Mouse (Mus musculus): Measurements from ENCODE around the gene Cir1. TPM values are rescaled to one million over a fixed set of nuclear protein-coding genes. Genes with fewer than 3 reads are reported as not detected.
A peak's percentile ranks its signal among the peaks of the same experiment; 100 is the strongest.

Cir1 gene
- polyA plus RNA-seq, 1 experiment from 2014 or later, result 23.4 TPM

- DNase-seq (ENCODE audit: low spot score) (no peak), ATAC-seq (no peak)
- 90% methylated on average over 9 of the region's 9 CpGs for WGBS
- Histone ChIP-seq H3K27ac (ENCODE audit: low read depth, low read length) (no peak overlapping the region), H3K9ac (ENCODE audit: low read length) (no peak overlapping the region), H3K4me1 (ENCODE audit: control insufficient read depth, insufficient read depth, low read length) (no peaks in the 10 kb centered on the region; the same call in 1 of the 2 replicates), H3K36me3 (ENCODE audit: control insufficient read depth, insufficient read depth, low read length) (no peaks in the 10 kb centered on the region), H3K4me3 (ENCODE audit: low read depth, low read length) (no peak overlapping the region), H3K27me3 (replicated peaks; ENCODE audit: control insufficient read depth, insufficient read depth, low read length) (no peaks in the 10 kb centered on the region), H3K4me2 (ENCODE audit: low read length) (no peak overlapping the region), H3K9me3 (replicated peaks; ENCODE audit: control insufficient read depth, low read length) (no peaks in the 10 kb centered on the region)
Observed at GRCm38 (mm10) chr2:73317426-73317825, 4.9 kb upstream of the Cir1 start.

- Histone ChIP-seq H3K4me3 (ENCODE audit: low read depth, low read length) (no peak overlapping the region), H3K9ac (ENCODE audit: low read length) (no peak overlapping the region), H3K36me3 (ENCODE audit: control insufficient read depth, insufficient read depth, low read length) (peaks cover 10% of the 10 kb centered on the region; the same call in 1 of the 2 replicates), H3K27me3 (replicated peaks; ENCODE audit: control insufficient read depth, insufficient read depth, low read length) (no peaks in the 10 kb centered on the region), H3K4me2 (ENCODE audit: low read length) (no peak overlapping the region), H3K9me3 (replicated peaks; ENCODE audit: control insufficient read depth, low read length) (no peaks in the 10 kb centered on the region), H3K4me1 (ENCODE audit: control insufficient read depth, insufficient read depth, low read length) (peaks cover 9% of the 10 kb centered on the region; the same call in 1 of the 2 replicates), H3K27ac (ENCODE audit: low read depth, low read length) (no peak overlapping the region)
- DNase-seq (ENCODE audit: low spot score), result no peak
- no peak for ATAC-seq
- WGBS, result 96% methylated on average over 3 of the region's 3 CpGs
Observed at GRCm38 (mm10) chr2:73314311-73314710, 1.8 kb upstream of the Cir1 start.

GRCm38 (mm10) chr2:73313117-73313501 is 608 bp upstream of the Cir1 start:
- H3K4me3 ChIP-seq (ENCODE audit: low read depth, low read length), result peak overlapping the region; percentile 76
- H3K9ac ChIP-seq (ENCODE audit: low read length), result peak overlapping the region; percentile 68
- 47% methylated on average over 14 of the region's 14 CpGs for WGBS
- H3K4me1 ChIP-seq (ENCODE audit: control insufficient read depth, insufficient read depth, low read length), result peaks cover 9% of the 10 kb centered on the region; the same call in 1 of the 2 replicates
- DNase-seq (ENCODE audit: low spot score) (peak; percentile 32), ATAC-seq (peak; percentile 54)
- H3K9me3 ChIP-seq (replicated peaks; ENCODE audit: control insufficient read depth, low read length), result no peaks in the 10 kb centered on the region
- no peak overlapping the region for H3K27ac ChIP-seq (ENCODE audit: low read depth, low read length)
- no peaks in the 10 kb centered on the region for H3K27me3 ChIP-seq (replicated peaks; ENCODE audit: control insufficient read depth, insufficient read depth, low read length)
- H3K36me3 ChIP-seq (ENCODE audit: control insufficient read depth, insufficient read depth, low read length), result peaks cover 13% of the 10 kb centered on the region; the same call in 1 of the 2 replicates
- H3K4me2 ChIP-seq (ENCODE audit: low read length), result peak overlapping the region; percentile 89

- Histone ChIP-seq H3K9me3 (replicated peaks; ENCODE audit: control insufficient read depth, low read length) (no peaks in the 10 kb centered on the region), H3K4me2 (ENCODE audit: low read length) (no peak overlapping the region), H3K27ac (ENCODE audit: low read depth, low read length) (no peak overlapping the region), H3K4me3 (ENCODE audit: low read depth, low read length) (no peak overlapping the region), H3K4me1 (ENCODE audit: control insufficient read depth, insufficient read depth, low read length) (no peaks in the 10 kb centered on the region), H3K36me3 (ENCODE audit: control insufficient read depth, insufficient read depth, low read length) (peaks cover 67% of the 10 kb centered on the region), H3K9ac (ENCODE audit: low read length) (no peak overlapping the region), H3K27me3 (replicated peaks; ENCODE audit: control insufficient read depth, insufficient read depth, low read length) (no peaks in the 10 kb centered on the region)
- 91% methylated on average over 7 of the region's 7 CpGs for WGBS
- ATAC-seq (no peak), DNase-seq (ENCODE audit: low spot score) (no peak)
Observed at GRCm38 (mm10) chr2:73306006-73306405, 6.5 kb downstream of the Cir1 start.

GRCm38 (mm10) chr2:73304506-73304905 is 8.0 kb downstream of the Cir1 start:
- H3K4me2 ChIP-seq (ENCODE audit: low read length), result no peak overlapping the region
- H3K36me3 ChIP-seq (ENCODE audit: control insufficient read depth, insufficient read depth, low read length), result peaks cover 64% of the 10 kb centered on the region
- no peaks in the 10 kb centered on the region for H3K9me3 ChIP-seq (replicated peaks; ENCODE audit: control insufficient read depth, low read length)
- no peaks in the 10 kb centered on the region for H3K27me3 ChIP-seq (replicated peaks; ENCODE audit: control insufficient read depth, insufficient read depth, low read length)
- ATAC-seq (no peak), DNase-seq (ENCODE audit: low spot score) (no peak)
- H3K4me3 ChIP-seq (ENCODE audit: low read depth, low read length), result no peak overlapping the region
- H3K27ac ChIP-seq (ENCODE audit: low read depth, low read length), result no peak overlapping the region
- H3K9ac ChIP-seq (ENCODE audit: low read length), result no peak overlapping the region
- 90% methylated on average over 5 of the region's 5 CpGs for WGBS
- no peaks in the 10 kb centered on the region for H3K4me1 ChIP-seq (ENCODE audit: control insufficient read depth, insufficient read depth, low read length)

GRCm38 (mm10) chr2:73302722-73303121 is 9.8 kb downstream of the Cir1 start:
- Histone ChIP-seq H3K36me3 (ENCODE audit: control insufficient read depth, insufficient read depth, low read length) (peaks cover 57% of the 10 kb centered on the region), H3K27ac (ENCODE audit: low read depth, low read length) (no peak overlapping the region), H3K9me3 (replicated peaks; ENCODE audit: control insufficient read depth, low read length) (no peaks in the 10 kb centered on the region), H3K9ac (ENCODE audit: low read length) (no peak overlapping the region), H3K27me3 (replicated peaks; ENCODE audit: control insufficient read depth, insufficient read depth, low read length) (no peaks in the 10 kb centered on the region), H3K4me1 (ENCODE audit: control insufficient read depth, insufficient read depth, low read length) (no peaks in the 10 kb centered on the region), H3K4me2 (ENCODE audit: low read length) (no peak overlapping the region), H3K4me3 (ENCODE audit: low read depth, low read length) (no peak overlapping the region)
- ATAC-seq, result no peak
- DNase-seq (ENCODE audit: low spot score), result no peak
- WGBS, result 95% methylated on average over 9 of the region's 9 CpGs

- Histone ChIP-seq H3K36me3 (ENCODE audit: control insufficient read depth, insufficient read depth, low read length) (peaks cover 50% of the 10 kb centered on the region), H3K4me3 (ENCODE audit: low read depth, low read length) (no peak overlapping the region), H3K9ac (ENCODE audit: low read length) (no peak overlapping the region), H3K27ac (ENCODE audit: low read depth, low read length) (no peak overlapping the region), H3K4me1 (ENCODE audit: control insufficient read depth, insufficient read depth, low read length) (no peaks in the 10 kb centered on the region), H3K9me3 (replicated peaks; ENCODE audit: control insufficient read depth, low read length) (no peaks in the 10 kb centered on the region), H3K4me2 (ENCODE audit: low read length) (no peak overlapping the region), H3K27me3 (replicated peaks; ENCODE audit: control insufficient read depth, insufficient read depth, low read length) (no peaks in the 10 kb centered on the region)
- DNase-seq (ENCODE audit: low spot score), result no peak
- no peak for ATAC-seq
- 100% methylated on average over 1 of the region's 1 CpGs for WGBS
Observed at GRCm38 (mm10) chr2:73301979-73302378, 10.5 kb downstream of the Cir1 start.

- DNase-seq (ENCODE audit: low spot score) (no peak), ATAC-seq (no peak)
- WGBS, result 23% methylated on average over 3 of the region's 3 CpGs
- Histone ChIP-seq H3K27me3 (replicated peaks; ENCODE audit: control insufficient read depth, insufficient read depth, low read length) (no peaks in the 10 kb centered on the region), H3K36me3 (ENCODE audit: control insufficient read depth, insufficient read depth, low read length) (peaks cover 36% of the 10 kb centered on the region), H3K27ac (ENCODE audit: low read depth, low read length) (no peak overlapping the region), H3K9ac (ENCODE audit: low read length) (no peak overlapping the region), H3K9me3 (replicated peaks; ENCODE audit: control insufficient read depth, low read length) (no peaks in the 10 kb centered on the region), H3K4me1 (ENCODE audit: control insufficient read depth, insufficient read depth, low read length) (no peaks in the 10 kb centered on the region), H3K4me3 (ENCODE audit: low read depth, low read length) (no peak overlapping the region), H3K4me2 (ENCODE audit: low read length) (no peak overlapping the region)
Observed at GRCm38 (mm10) chr2:73298841-73299240, 13.7 kb downstream of the Cir1 start.

GRCm38 (mm10) chr2:73298154-73298553 is 14.3 kb downstream of the Cir1 start:
- no peaks in the 10 kb centered on the region for H3K9me3 ChIP-seq (replicated peaks; ENCODE audit: control insufficient read depth, low read length)
- DNase-seq (ENCODE audit: low spot score) (no peak), ATAC-seq (no peak)
- no peak overlapping the region for H3K4me2 ChIP-seq (ENCODE audit: low read length)
- 73% methylated on average over 7 of the region's 7 CpGs for WGBS
- H3K4me1 ChIP-seq (ENCODE audit: control insufficient read depth, insufficient read depth, low read length), result no peaks in the 10 kb centered on the region
- no peak overlapping the region for H3K27ac ChIP-seq (ENCODE audit: low read depth, low read length)
- H3K27me3 ChIP-seq (replicated peaks; ENCODE audit: control insufficient read depth, insufficient read depth, low read length), result no peaks in the 10 kb centered on the region
- no peak overlapping the region for H3K9ac ChIP-seq (ENCODE audit: low read length)
- H3K4me3 ChIP-seq (ENCODE audit: low read depth, low read length), result no peak overlapping the region
- H3K36me3 ChIP-seq (ENCODE audit: control insufficient read depth, insufficient read depth, low read length), result peaks cover 31% of the 10 kb centered on the region
